Mouse (Mus musculus) ES-E14 (cell line): ENCODE data around the gene Gm8439.

Experiments used
- CHD2 ChIP-seq: IDR thresholded peaks from 2 replicates; pipeline ENCODE4 v1.6.1; 2014; ENCODE audit warnings: mild to moderate bottlenecking, low read depth, low read length, inconsistent platforms
- HCFC1 ChIP-seq: IDR thresholded peaks from 2 replicates; pipeline ENCODE4 v1.6.1; 2012; ENCODE audit warnings: low read length, inconsistent platforms, borderline replicate concordance; ENCODE audit not compliant: insufficient read depth
- MAFK ChIP-seq: IDR thresholded peaks from 2 replicates; pipeline ENCODE4 v1.6.1; 2014; ENCODE audit warnings: mild to moderate bottlenecking, low read depth, low read length, inconsistent platforms; ENCODE audit not compliant: insufficient read depth
- ZNF384 ChIP-seq: IDR thresholded peaks from 2 replicates; pipeline ENCODE4 v1.6.1; 2012; ENCODE audit warnings: low read depth, low read length, inconsistent platforms

- no peak for TF ChIP-seq MAFK
- no peak for TF ChIP-seq CHD2
- TF ChIP-seq ZNF384, result no peak
- no peak for TF ChIP-seq HCFC1
Measured at GRCm38 (mm10) chr4:120568005-120568404, 20.5 kb upstream of the Gm8439 start.
